Mouse (Mus musculus) ES-Bruce4 (cell line): ENCODE measurements around the gene Pfkm. TPM values are rescaled to one million over a fixed set of nuclear protein-coding genes. Genes with fewer than 3 reads are reported as not detected.

ENCODE experiments used
- H3K27ac ChIP-seq: 2 replicates; pipeline ENCODE4 v1.5.1; 2012; ENCODE audit warnings: low read length, inconsistent platforms; ENCODE audit not compliant: insufficient read depth
- H3K27me3 ChIP-seq: 2 replicates; pipeline ENCODE4 v1.6.1; 2012; ENCODE audit warnings: mild to moderate bottlenecking, low read length, inconsistent platforms; ENCODE audit not compliant: control insufficient read depth, poor library complexity, insufficient read depth, severe bottlenecking
- H3K36me3 ChIP-seq: 2 replicates; pipeline ENCODE4 v1.6.1; 2012; ENCODE audit warnings: inconsistent platforms, mild to moderate bottlenecking, low read length, moderate library complexity; ENCODE audit not compliant: control insufficient read depth, poor library complexity, insufficient read depth, severe bottlenecking
- H3K4me1 ChIP-seq: one replicate; pipeline ENCODE4 v1.8.1; 2011; ENCODE audit warnings: low read length; ENCODE audit not compliant: control insufficient read depth, insufficient read depth
- H3K4me3 ChIP-seq: 2 replicates; pipeline ENCODE4 v1.5.1; 2011; ENCODE audit warnings: low read depth, mild to moderate bottlenecking, low read length
- H3K9ac ChIP-seq: 2 replicates; pipeline ENCODE4 v1.6.1; 2012; ENCODE audit warnings: low read depth, mild to moderate bottlenecking, inconsistent platforms; ENCODE audit not compliant: poor library complexity, severe bottlenecking
- H3K9me3 ChIP-seq: replicated peaks from 2 replicates; pipeline ENCODE4 v1.6.1; 2012; ENCODE audit warnings: mild to moderate bottlenecking, low read length, inconsistent platforms; ENCODE audit not compliant: control insufficient read depth, poor library complexity, insufficient read depth, severe bottlenecking
- CTCF ChIP-seq: IDR thresholded peaks from one replicate; pipeline ENCODE4 v1.8.1; 2011; ENCODE audit warnings: low read depth, low read length
- EP300 ChIP-seq: IDR thresholded peaks from 2 replicates; pipeline ENCODE4 v1.6.1; 2011; ENCODE audit warnings: low read depth, low read length; ENCODE audit not compliant: insufficient read depth
- POLR2A ChIP-seq: IDR thresholded peaks from one replicate; pipeline ENCODE4 v1.8.1; 2011; ENCODE audit warnings: low read length; ENCODE audit not compliant: insufficient read depth
- polyA plus RNA-seq: library from polyadenylated mRNA; stranded (reverse); fragments of >200 nt; gene quantifications from 2 replicates; pipeline ENCODE4 v1.2.4, GENCODE M21; 2011; ENCODE audit warnings: low read depth; ENCODE audit not compliant: missing spikeins, insufficient read depth, insufficient read length

The Pfkm gene
- polyA plus RNA-seq, 1 experiment, result 39.8 TPM

- Histone ChIP-seq H3K4me1 (peaks cover 2% of the 10 kb centered on the region), H3K27ac (peak overlapping the region; percentile 83), H3K36me3 (no peaks in the 10 kb centered on the region), H3K9ac (no peak overlapping the region), H3K4me3 (no peak overlapping the region), H3K27me3 (no peaks in the 10 kb centered on the region), H3K9me3 (no peaks in the 10 kb centered on the region)
- TF ChIP-seq EP300, result 0 out of 2 replicates have a peak, but pooled peaks have one; percentile 13
- TF ChIP-seq CTCF, result no peak
- no peak for TF ChIP-seq POLR2A
These were observed 56.0 kb downstream of the Pfkm start for GRCm38 (mm10) chr15:98148356-98148755.

- Histone ChIP-seq H3K9me3 (no peaks in the 10 kb centered on the region), H3K9ac (0 out of 2 replicates have a peak overlapping the region, but pooled peaks have one; percentile 13), H3K27me3 (no peaks in the 10 kb centered on the region), H3K4me3 (no peak overlapping the region), H3K4me1 (peaks cover 2% of the 10 kb centered on the region), H3K27ac (no peak overlapping the region), H3K36me3 (no peaks in the 10 kb centered on the region)
- TF ChIP-seq POLR2A (no peak), CTCF (no peak), EP300 (no peak)
These were observed 56.8 kb downstream of the Pfkm start for GRCm38 (mm10) chr15:98149166-98149602.

- H3K27ac ChIP-seq, result peak overlapping the region; percentile 1; the same call in 1 of the 2 replicates
- no peak overlapping the region; the same call in 1 of the 2 replicates for H3K9ac ChIP-seq
- TF ChIP-seq CTCF (no peak), POLR2A (no peak), EP300 (no peak)
- no peak overlapping the region for H3K4me3 ChIP-seq
- H3K4me1 ChIP-seq, result peaks cover 2% of the 10 kb centered on the region
- no peaks in the 10 kb centered on the region for H3K27me3 ChIP-seq
- H3K9me3 ChIP-seq, result no peaks in the 10 kb centered on the region
- H3K36me3 ChIP-seq, result no peaks in the 10 kb centered on the region
These were observed 60.5 kb downstream of the Pfkm start for GRCm38 (mm10) chr15:98152916-98153315.

- Histone ChIP-seq H3K4me3 (no peak overlapping the region), H3K9ac (peak overlapping the region; percentile 28; the same call in 1 of the 2 replicates)
- TF ChIP-seq POLR2A (no peak), CTCF (peak; percentile 12), EP300 (no peak)
These were observed 61.2 kb downstream of the Pfkm start for GRCm38 (mm10) chr15:98153625-98154024.

GRCm38 (mm10) chr15:98154146-98154545 lies 61.8 kb downstream of the Pfkm start:
- no peaks in the 10 kb centered on the region for H3K36me3 ChIP-seq

More at GRCm38 (mm10) chr15:98153625-98154024, 61.2 kb downstream of the Pfkm start:
- Histone ChIP-seq H3K9me3 (no peaks in the 10 kb centered on the region), H3K4me1 (peaks cover 2% of the 10 kb centered on the region), H3K36me3 (no peaks in the 10 kb centered on the region), H3K27me3 (no peaks in the 10 kb centered on the region), H3K27ac (peak overlapping the region; percentile 44; the same call in 1 of the 2 replicates)

GRCm38 (mm10) chr15:98154631-98155030 lies 62.2 kb downstream of the Pfkm start:
- Histone ChIP-seq H3K27ac (peak overlapping the region; percentile 94; the same call in 1 of the 2 replicates), H3K27me3 (no peaks in the 10 kb centered on the region), H3K4me1 (no peaks in the 10 kb centered on the region), H3K9me3 (no peaks in the 10 kb centered on the region), H3K4me3 (no peak overlapping the region), H3K36me3 (no peaks in the 10 kb centered on the region), H3K9ac (peak overlapping the region; percentile 21; the same call in 1 of the 2 replicates)
- TF ChIP-seq POLR2A (no peak), EP300 (no peak), CTCF (no peak)

More at GRCm38 (mm10) chr15:98154146-98154545, 61.8 kb downstream of the Pfkm start:
- Histone ChIP-seq H3K4me1 (peaks cover under 1% of the 10 kb centered on the region), H3K27ac (peak overlapping the region; percentile 41), H3K9ac (peak overlapping the region; percentile 21; the same call in 1 of the 2 replicates), H3K27me3 (no peaks in the 10 kb centered on the region), H3K9me3 (no peaks in the 10 kb centered on the region), H3K4me3 (no peak overlapping the region)
- TF ChIP-seq EP300, result 0 out of 2 replicates have a peak, but pooled peaks have one; percentile 11
- TF ChIP-seq CTCF, result no peak
- TF ChIP-seq POLR2A, result no peak
